ENCODE assay signal across 49 mouse cellular contexts in genomic region chr15:98177320-98177719, GRCm38 (mm10). TPM values are rescaled to one million over a fixed set of nuclear protein-coding genes. Genes with fewer than 3 reads are reported as not detected.
"Had no signal": no experiment of that assay in that cellular context is flagged by ENCODE, and none has a peak within 500 bp of the region (broad histone marks: within the 10 kb centered on the region; RNA-seq: fewer than 3 reads in every experiment).

No protein-coding gene starts in this region.

- H3K27ac ChIP-seq: heart, embryonic 13.5 days; heart, embryonic 15.5 days; hindbrain, embryonic 10.5 days; hindbrain, embryonic 12.5 days; hindbrain, embryonic 13.5 days; hindbrain, embryonic 14.5 days; hindbrain, embryonic 15.5 days; hindbrain, postnatal 0 days; intestine, embryonic 15.5 days; kidney, embryonic 15.5 days; kidney, postnatal 0 days; layer of hippocampus, adult 2 months; left cerebral cortex, adult 2 months had no signal

- H3K4me1 ChIP-seq: intestine, embryonic 15.5 days had no signal

- H3K4me3 ChIP-seq: heart, embryonic 12.5 days; heart, embryonic 13.5 days; heart, embryonic 15.5 days; hindbrain, embryonic 10.5 days; hindbrain, embryonic 12.5 days; hindbrain, embryonic 13.5 days; hindbrain, embryonic 15.5 days; intestine, embryonic 15.5 days; kidney, embryonic 15.5 days; layer of hippocampus, adult 2 months; left cerebral cortex, adult 2 months had no signal

- DNase-seq: heart, postnatal 10 days; heart, postnatal 14 days; heart, postnatal 36 days; heart, postnatal 4 days; kidney, adult 11 months; kidney, adult 18-20 months; kidney, adult 2 months; kidney, adult 8-10 months; kidney, adult 9 months; kidney, postnatal 10 days; kidney, postnatal 14 days; kidney, postnatal 36 days; kidney, postnatal 4 days; layer of hippocampus, adult 9-11 months; layer of hippocampus, postnatal 36 days had no signal

- H3K9me3 ChIP-seq: heart, embryonic 12.5 days; heart, embryonic 13.5 days; heart, embryonic 15.5 days; hindbrain, embryonic 10.5 days; hindbrain, embryonic 12.5 days; hindbrain, embryonic 13.5 days; hindbrain, embryonic 15.5 days; intestine, embryonic 15.5 days; kidney, embryonic 15.5 days had no signal

- H3K4me2 ChIP-seq: heart, embryonic 11.5 days; heart, embryonic 12.5 days; heart, embryonic 13.5 days; heart, embryonic 15.5 days; hindbrain, embryonic 12.5 days; hindbrain, embryonic 13.5 days; hindbrain, embryonic 14.5 days; hindbrain, embryonic 15.5 days; intestine, embryonic 15.5 days; kidney, embryonic 15.5 days had no signal

- H3K36me3 ChIP-seq: heart, embryonic 12.5 days; heart, embryonic 13.5 days; heart, embryonic 15.5 days; hindbrain, embryonic 10.5 days; hindbrain, embryonic 12.5 days; hindbrain, embryonic 13.5 days; hindbrain, embryonic 15.5 days; intestine, embryonic 15.5 days; kidney, embryonic 15.5 days had no signal

- H3K9ac ChIP-seq: heart, embryonic 12.5 days; heart, embryonic 13.5 days; heart, embryonic 15.5 days; hindbrain, embryonic 12.5 days; hindbrain, embryonic 13.5 days; hindbrain, embryonic 14.5 days; hindbrain, embryonic 15.5 days; intestine, embryonic 15.5 days; kidney, embryonic 15.5 days had no signal

- ATAC-seq: hindbrain, embryonic 16.5 days; hindbrain, postnatal 0 days; inflammation-experienced regulatory T-cells, adult 6 months; intestine, embryonic 15.5 days; intestine, embryonic 16.5 days; intestine, postnatal 0 days had no signal

RNA-seq across cellular contexts. Expression of gene Olfr288, which starts 18.0 kb away (rescaled TPM):
- total RNA-seq: heart, postnatal 10 days; heart, postnatal 14 days; heart, postnatal 25 days; heart, postnatal 36 days; heart, postnatal 4 days; hematopoietic stem cell, adult 5-6 weeks; hindbrain, postnatal 0 days; layer of hippocampus, adult 2 months; layer of hippocampus, adult 8-10 months; layer of hippocampus, postnatal 10 days; layer of hippocampus, postnatal 14 days; layer of hippocampus, postnatal 25 days; left cerebral cortex, adult 18-20 months; left cerebral cortex, adult 2 months had no signal
- polyA plus RNA-seq: heart, embryonic 11.5 days; heart, embryonic 12.5 days; heart, embryonic 13.5 days; heart, embryonic 14.5 days; heart, embryonic 15.5 days; heart, embryonic 16.5 days; heart, postnatal 0 days; hindbrain, embryonic 10.5 days; hindbrain, embryonic 11.5 days; hindbrain, embryonic 12.5 days; hindbrain, embryonic 13.5 days; hindbrain, embryonic 14.5 days; hindbrain, embryonic 15.5 days; hindbrain, embryonic 16.5 days; hindbrain, postnatal 0 days; inflammation-experienced regulatory T-cells, adult 6 months; intestine, embryonic 14.5 days; intestine, embryonic 15.5 days; intestine, embryonic 16.5 days; intestine, postnatal 0 days; kidney, adult 2 months; kidney, embryonic 14.5 days; kidney, embryonic 15.5 days; kidney, embryonic 16.5 days; kidney, postnatal 0 days; large intestine, adult 2 months had no signal

RNA-seq across cellular contexts. Expression of gene Gm44579, which starts 43.5 kb away (rescaled TPM):
- total RNA-seq: heart, postnatal 10 days; heart, postnatal 14 days; heart, postnatal 25 days; heart, postnatal 36 days; heart, postnatal 4 days; hematopoietic stem cell, adult 5-6 weeks; hindbrain, postnatal 0 days; layer of hippocampus, adult 2 months; layer of hippocampus, postnatal 36 days had no signal
- polyA plus RNA-seq: heart, embryonic 11.5 days; heart, embryonic 12.5 days; heart, embryonic 13.5 days; heart, embryonic 14.5 days; heart, embryonic 15.5 days; heart, embryonic 16.5 days; heart, postnatal 0 days; hindbrain, embryonic 10.5 days; hindbrain, embryonic 11.5 days; hindbrain, embryonic 12.5 days; hindbrain, embryonic 13.5 days; hindbrain, embryonic 14.5 days; hindbrain, embryonic 15.5 days; hindbrain, embryonic 16.5 days; inflammation-experienced regulatory T-cells, adult 6 months; intestine, embryonic 14.5 days; intestine, embryonic 15.5 days; intestine, embryonic 16.5 days; intestine, postnatal 0 days; kidney, adult 2 months; kidney, embryonic 14.5 days; kidney, embryonic 15.5 days; kidney, embryonic 16.5 days; kidney, postnatal 0 days; large intestine, adult 2 months had no signal

RNA-seq across cellular contexts. Expression of gene Olfr287, which starts 43.5 kb away (rescaled TPM):
- total RNA-seq: heart, postnatal 10 days; heart, postnatal 14 days; heart, postnatal 25 days; heart, postnatal 36 days; heart, postnatal 4 days; hematopoietic stem cell, adult 5-6 weeks had no signal
- polyA plus RNA-seq: heart, embryonic 11.5 days; heart, embryonic 12.5 days; heart, embryonic 13.5 days; heart, embryonic 14.5 days; heart, embryonic 15.5 days; heart, embryonic 16.5 days; heart, postnatal 0 days; hindbrain, embryonic 10.5 days; hindbrain, embryonic 11.5 days; hindbrain, embryonic 12.5 days; hindbrain, embryonic 13.5 days; hindbrain, embryonic 14.5 days; inflammation-experienced regulatory T-cells, adult 6 months; intestine, embryonic 14.5 days; intestine, embryonic 15.5 days; intestine, embryonic 16.5 days; intestine, postnatal 0 days; kidney, adult 2 months; kidney, embryonic 14.5 days; kidney, embryonic 15.5 days; kidney, embryonic 16.5 days; kidney, postnatal 0 days had no signal
